Mouse (Mus musculus) megakaryocyte-erythroid progenitor cell, adult 5-6 weeks (primary cell): ENCODE data around the gene St3gal5. TPM values are rescaled to one million over a fixed set of nuclear protein-coding genes. Genes with fewer than 3 reads are reported as not detected.
"Not testable (repeated sequence)": the region's sequence is repeated elsewhere in the genome, so short reads cannot be mapped to it uniquely, and the experiment has no call there.

Experiments used
- ATAC-seq: replicated peaks from 2 replicates; pipeline ENCODE4 v1.8.0; 2016; ENCODE audit warnings: mild to moderate bottlenecking, inconsistent platforms; ENCODE audit not compliant: severe bottlenecking, poor library complexity, low FRiP score, low TSS enrichment
- total RNA-seq, 2 experiments: library from RNA; stranded (forward) in 1 of 2; stranded (reverse) in 1 of 2; fragments of 200-1000, 215-1000 nt in 1 of 2; fragments of >200 nt in 1 of 2; fragmentation: Nextera tagmentation in 1 of 2; gene quantifications; 2 replicates each; pipeline ENCODE4 v1.2.3; 2014 to 2017

The St3gal5 gene
- total RNA-seq, 2 experiments from 2014 or later, result 61.6 to 101 TPM

DNA sequence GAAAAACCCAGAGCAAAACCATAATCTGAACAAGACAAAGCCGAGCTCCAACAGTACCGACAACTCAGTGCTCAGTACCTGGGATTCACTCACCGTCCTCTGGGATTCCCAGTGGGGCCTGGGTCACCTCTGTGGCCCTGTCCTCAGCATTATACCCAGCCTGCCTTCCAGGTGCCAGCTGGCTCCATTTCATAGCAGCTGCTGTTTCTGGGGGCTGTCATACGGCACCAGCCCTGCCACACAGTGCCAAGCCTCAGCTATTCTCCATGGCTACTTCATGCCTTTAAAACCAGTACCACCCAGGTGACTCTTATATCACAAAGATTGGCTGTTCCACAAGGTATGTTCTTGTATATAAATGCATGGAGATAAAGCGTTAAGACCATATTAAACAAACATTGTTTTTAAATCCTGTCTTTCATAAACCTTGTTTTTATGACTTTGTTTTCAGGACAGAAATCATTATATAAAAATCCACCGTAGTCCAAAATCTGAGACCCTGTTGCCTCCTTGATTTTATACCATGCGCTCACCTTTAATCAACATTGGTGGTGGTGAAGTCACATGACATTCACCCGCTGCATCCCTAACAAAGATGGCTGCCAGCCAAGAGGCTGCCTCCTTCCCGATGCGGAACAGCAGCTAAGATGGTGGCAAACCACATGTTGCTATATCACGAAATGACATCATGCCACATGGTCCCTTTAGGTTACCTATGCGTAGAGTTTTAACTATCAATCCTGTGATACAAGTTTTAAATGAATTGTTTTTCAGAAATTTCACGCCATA lies 27.1 kb downstream of the St3gal5 start:
- ATAC-seq, result no peak

DNA sequence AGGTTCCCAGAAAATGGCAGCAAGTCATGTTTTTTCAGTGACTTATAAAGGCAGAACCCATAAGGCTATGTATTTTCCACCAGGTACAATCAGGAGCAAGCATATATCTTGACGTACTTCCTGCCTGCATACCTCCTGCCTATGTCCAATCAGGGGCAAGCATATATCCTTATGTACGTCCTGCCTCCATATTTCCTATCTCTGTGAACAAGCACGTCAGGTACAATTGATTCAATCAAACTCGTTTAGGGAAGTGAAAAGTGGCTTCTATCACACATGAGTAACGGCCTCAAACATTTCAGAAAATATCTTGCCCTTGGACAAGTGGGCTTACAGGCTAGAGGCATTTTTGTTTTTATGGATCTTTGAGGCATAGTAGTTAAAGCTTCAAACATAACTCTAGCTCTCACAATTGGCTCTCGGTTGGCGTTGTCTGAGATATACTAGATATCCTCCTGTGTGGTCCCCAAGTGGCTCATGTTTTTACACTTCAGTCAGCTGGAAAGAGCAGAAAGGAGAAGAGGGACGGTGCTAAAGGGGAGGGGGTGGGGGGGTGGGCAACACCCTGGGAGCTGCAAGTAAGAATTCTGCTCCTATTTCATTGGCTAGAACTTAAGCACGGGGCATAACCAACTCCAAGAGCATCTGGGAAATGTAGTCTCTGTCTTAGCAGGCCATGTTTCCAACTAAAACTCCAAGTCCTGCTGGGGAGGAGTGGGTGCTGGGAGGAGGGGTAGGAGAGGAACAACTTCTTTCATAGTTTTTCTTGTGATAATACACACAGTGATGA lies 28.9 kb downstream of the St3gal5 start:
- ATAC-seq, result no peak

DNA sequence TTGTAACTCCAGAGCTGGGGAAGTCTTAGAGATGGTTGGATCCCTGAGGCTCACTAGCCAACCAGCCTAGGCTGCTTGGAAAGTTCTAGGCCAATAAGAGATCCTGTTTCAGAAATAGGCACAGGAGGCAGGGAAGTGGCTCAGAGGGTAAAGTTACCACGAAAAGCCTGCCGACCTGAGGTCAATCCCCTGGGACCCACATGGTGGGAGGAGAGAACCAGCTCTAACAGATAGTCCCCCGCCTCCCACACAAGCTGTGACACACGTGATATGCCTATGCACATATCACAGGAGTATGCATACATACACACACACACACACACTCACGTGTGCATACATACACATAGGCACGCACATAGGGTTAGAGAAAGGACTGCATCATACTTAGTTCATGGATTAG lies 32.7 kb downstream of the St3gal5 start:
- ATAC-seq, result no peak

DNA sequence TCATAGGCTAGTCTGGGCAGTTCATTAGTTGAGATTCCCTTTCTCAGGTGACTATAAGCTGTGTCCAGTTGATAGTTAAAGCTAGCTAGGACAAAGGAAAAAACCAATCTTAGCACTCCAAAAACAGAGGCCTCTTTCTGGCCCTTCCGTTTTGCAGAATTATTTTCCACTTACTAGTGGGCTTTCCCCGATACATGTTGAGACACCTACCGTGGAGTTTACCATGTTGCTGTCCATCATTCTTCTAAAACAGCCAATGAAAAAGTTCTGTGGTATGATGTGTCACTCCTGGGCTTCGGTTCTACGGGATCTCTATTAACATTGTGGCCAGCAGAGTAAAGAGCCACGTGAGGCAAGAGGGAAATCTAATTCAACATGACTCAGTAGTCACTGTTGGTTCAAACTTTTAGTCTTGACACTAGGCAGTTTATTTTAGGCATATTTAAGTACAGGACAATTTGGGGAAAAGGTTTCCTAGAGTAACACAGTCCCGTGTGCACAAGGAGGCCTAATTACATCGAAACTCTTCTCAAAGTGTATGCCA lies 35.4 kb downstream of the St3gal5 start:
- ATAC-seq, result no peak

DNA sequence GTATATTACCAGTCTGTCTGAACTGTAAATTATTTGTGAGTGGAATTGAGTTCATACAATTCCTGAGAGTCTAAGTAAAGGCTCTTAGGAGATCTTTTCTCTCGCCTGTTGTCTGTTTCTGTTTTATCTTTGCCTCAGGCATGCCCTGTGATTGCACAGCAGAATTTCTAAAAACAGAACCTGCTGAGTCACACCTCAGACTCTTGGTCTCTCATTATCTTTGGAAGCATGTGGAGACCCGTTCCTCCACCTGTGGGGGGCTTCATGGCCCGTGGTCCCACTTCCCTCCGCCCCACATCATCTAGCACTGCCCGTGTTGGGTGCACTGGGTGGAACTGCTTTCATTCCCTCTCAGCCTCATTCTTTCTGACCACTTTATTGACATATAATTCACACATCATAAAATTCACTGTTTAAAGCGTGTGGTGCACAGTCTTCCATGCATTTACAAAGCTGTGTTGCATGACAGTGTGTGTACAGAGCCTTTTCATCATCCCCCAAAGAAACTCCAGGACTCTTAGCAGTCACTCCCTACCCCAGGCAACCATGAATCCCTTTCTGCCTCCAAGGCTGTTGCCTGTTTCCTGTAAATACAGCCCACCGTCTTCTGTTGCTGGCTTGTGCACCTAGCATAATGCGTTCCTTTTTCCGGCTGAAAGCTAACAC lies 37.6 kb downstream of the St3gal5 start:
- peak; percentile 58 for ATAC-seq

DNA sequence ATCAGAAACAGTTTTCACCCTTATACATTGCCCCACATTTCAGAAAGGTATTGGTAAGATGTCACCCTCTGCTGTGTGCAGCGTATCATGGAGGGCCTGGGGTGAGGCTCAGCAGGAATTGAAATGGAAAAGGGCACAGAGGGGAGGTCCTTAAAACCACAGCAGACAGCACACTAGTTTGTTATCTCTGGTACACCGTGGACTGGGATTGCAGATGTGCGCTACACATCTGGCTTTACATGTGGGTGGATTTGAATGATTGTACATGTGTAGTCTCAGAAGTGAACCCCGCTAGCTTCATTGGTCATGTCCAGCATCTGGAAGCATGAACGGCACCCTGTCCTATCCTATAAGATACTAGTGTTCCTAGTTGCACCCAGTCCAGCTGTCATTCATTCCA lies 38.6 kb downstream of the St3gal5 start:
- ATAC-seq, result peak; percentile 27; the same call in 1 of the 2 replicates

DNA sequence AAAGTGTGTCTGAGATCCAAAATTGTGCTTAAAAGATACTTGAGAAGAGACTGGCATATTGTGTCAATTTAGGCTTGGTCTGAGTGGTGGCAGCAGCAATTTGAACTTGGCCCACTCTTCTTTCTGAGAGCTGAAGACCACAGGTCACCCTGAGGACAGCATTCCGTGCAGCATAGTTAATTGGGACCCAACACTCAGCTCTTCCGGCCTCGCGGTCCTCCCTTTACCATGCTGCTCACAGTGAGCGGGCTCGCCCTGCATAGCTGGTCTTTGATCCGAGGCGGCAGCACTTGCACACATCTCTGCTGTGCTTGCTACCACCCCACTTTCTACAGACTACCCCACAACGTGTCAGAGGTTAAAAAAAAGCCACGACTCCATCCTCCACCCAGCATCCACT lies 39.2 kb downstream of the St3gal5 start:
- no peak for ATAC-seq

DNA sequence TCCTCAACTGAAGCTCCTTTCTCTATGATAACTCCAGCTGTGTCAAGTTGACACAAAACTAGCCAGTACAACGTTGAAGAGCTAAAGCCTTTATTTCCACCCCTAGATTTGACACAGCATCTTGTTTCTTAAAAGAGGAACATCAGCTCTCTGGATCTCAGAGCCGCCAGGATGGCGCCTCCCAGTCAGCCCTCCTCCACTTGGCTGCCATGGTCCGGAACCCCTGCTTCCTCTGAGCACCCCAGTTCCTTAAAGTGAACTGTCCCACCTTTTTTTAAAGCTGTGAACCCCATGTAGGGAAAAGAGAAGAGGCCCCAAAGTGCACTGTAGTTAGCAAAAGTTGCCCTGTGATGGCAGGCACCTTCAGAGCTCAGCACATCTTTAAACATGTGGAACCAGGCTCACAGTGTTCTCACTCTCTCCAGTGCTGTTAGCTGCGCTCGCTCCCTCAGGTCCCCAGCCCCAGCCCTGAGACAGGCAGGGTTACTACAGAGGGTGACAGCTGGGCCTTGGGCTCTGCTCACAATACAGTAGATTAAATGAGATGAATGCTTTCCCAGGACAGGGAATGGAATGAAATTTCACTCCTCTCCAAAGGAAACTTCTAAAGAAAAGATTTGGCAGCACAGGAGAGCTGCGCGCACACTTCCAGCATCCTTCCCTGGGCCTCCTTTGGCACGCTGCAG lies 42.3 kb downstream of the St3gal5 start:
- ATAC-seq, result no peak

DNA sequence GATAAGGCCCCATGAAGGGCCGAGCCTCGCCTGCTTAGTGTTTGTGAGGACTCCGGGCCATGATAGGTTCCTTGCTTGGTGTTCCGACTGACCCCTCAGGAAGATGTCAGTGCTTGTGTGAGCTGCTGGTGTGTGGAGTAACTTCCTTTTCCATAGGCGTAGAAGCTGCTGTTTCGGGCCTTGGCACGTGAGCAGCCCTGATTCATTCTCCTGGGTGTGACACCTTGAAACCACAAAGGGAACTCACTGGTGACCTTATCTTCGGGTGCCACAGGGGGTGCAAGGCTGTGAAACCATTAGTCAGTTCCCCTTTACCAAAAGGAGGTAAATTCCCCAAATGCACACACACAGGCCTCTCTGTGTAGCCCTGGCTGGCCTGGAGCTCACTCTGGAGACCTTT lies 43.0 kb downstream of the St3gal5 start:
- peak; percentile 74 for ATAC-seq

DNA sequence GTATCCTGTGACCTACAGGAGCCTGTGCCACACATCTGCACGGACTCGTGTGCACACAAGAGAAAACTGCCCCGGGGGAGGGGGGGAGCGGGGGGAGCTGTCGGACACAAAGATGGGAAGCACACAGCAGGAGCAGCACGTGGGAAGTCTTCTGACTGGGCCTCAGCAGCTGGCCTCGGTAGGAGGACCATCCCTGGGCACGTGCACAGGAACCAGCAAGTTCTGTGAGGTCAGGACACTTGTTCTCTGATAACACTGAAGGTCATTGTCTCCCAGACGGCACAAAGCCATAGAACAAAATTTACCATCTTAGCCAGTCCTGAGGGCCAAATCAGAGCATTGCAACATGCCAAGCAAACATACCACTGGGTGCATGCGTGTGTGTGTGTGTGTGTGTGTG lies 43.8 kb downstream of the St3gal5 start:
- ATAC-seq, result no peak

DNA sequence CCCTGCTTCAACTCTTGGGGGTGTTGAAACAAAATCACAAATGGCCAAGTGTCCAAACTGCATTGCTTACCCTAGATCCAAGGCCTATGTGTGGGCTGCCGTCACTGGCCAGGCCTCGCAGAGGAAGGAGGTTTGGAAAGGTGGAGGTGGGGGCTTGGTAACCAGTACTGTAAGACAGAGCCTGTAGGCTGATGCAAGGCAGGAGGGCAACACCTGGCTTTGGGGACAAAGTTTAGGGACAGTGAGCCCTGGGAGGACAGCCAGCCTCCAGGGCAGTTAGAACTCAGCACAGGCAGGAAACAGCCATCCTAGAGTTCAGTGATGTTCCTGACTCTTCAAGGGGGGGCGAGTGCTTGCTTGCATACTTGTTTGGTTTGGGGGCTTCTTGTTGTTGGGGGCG lies 45.2 kb downstream of the St3gal5 start:
- ATAC-seq, result no peak

DNA sequence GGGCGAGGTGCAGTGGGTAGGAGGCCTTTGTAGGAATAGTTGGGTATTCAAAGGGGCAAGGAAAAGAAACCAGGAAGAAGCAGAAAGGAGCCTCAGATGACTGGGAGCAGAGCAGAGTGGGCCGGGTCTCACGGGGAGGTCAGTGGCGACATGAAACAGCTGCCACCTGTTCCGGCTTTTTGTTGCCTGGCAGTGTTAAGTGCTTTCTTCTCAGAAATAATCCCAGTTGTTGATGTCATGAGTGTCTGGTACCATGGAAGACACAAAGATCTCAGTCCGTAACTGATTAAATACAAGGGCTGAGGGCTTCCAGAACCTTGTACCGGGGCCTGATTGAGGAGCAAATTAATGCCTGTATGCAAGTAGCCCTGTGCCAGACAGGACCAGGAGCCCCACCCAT lies 47.0 kb downstream of the St3gal5 start:
- ATAC-seq, result no peak

DNA sequence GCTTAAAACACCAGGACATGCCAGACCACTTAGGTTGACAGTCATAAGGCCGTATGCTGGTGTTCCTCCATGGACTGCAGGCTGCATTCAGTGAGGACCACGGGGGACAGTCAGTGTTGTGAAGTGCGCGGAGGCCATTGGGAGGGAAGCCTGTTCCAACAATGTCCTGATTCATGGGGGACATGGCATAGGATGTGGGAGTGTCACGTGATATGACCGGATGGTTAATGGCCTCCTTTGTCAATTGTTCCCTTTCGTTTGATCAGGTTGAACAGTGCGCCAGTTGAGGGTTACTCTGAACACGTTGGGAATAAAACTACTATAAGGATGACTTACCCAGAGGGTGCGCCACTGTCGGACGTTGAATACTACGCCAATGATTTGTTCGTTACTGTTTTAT lies 49.4 kb downstream of the St3gal5 start:
- ATAC-seq, result no peak

DNA sequence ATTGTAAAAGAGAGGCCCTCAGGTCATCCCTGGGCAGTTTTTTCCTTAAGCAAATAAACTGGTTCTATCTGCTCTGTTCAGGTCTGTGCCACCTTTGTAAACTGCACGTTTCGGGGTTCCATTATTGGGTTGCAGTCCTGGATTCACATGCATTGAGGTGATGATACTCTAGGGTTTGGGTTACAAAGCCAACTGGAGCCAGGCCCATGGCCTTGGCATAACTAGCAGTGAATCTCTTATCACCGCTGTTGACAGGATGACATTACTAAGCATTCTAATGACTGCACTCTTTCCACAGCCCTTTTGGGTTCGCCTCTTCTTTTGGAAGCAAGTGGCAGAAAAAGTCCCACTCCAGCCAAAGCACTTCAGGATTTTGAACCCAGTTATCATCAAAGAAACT lies 51.3 kb downstream of the St3gal5 start:
- no peak for ATAC-seq

DNA sequence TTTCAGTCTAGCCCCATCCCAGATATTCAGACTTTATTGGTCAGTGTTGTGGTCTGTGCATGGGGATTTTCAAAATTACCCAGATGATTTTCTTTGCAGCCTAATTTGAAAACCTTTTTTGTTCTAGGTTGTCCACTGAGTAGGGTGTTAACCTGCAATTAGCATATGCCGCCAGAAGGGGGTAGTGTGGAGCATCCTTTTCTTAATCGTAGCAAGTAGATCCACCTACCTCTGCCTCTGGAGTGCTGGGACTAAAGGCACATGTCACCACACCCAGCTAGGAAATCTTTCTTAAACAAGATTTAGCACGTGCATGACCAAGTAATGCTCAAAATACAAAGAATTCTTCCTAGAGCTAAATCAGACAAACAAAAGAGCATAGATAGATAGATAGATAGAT lies 52.4 kb downstream of the St3gal5 start:
- ATAC-seq, result no peak

DNA sequence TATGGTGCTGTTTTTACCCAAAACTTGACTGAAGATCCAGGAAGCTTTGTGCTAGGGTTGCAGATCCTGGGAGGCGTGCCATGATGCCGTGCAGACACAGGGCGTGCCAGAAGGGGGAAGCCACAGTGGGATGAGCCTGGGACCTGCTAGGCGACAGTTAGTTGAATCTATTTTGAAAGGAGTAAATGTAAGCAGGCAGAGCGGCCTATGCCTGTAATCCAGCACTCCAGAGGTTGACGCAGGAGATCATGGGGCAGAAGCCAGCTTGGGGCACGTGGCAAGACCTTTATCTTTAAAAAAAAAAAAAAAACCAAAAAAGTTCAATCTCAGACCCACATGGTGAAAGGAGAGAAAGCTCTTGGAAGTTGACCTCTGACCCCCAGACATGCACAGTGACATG lies 55.3 kb downstream of the St3gal5 start:
- no peak for ATAC-seq

DNA sequence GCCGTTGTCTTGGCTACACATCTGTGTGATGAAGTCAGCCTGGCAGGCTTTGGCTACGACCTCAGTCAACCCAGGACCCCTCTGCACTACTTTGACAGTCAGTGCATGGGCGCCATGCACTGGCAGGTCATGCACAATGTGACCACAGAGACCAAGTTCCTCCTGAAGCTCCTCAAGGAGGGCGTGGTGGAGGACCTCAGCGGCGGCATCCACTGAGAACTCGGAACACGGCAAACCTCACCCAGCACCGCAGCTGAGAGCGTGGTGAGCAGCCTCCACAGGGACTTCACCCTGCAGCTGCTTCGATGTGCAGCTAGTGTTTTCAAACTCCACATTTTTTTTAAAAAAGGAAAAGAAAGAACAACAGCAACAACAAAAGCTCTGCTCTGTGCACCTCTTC lies 56.1 kb downstream of the St3gal5 start:
- no peak for ATAC-seq

DNA sequence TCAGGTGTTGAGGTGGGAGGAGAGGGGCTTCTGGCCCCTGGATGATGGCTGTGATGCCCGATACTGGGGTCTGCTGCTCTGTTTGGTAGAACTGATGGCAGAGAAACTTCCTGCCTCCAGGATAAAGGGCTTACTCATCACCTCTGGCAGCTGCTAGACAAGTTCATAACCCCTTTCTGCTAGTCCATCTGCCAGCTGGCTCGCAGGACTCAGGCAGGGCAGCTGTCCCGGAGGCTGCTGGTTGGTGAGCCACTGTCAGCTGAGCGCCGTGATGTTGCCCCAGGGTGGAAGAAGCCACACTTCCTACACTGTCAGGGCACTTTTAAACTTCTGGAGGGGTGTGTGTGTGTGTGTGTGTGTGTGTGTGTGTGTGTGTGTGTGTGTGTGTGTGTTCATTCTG lies 56.6 kb downstream of the St3gal5 start:
- not testable (repeated sequence) for ATAC-seq

DNA sequence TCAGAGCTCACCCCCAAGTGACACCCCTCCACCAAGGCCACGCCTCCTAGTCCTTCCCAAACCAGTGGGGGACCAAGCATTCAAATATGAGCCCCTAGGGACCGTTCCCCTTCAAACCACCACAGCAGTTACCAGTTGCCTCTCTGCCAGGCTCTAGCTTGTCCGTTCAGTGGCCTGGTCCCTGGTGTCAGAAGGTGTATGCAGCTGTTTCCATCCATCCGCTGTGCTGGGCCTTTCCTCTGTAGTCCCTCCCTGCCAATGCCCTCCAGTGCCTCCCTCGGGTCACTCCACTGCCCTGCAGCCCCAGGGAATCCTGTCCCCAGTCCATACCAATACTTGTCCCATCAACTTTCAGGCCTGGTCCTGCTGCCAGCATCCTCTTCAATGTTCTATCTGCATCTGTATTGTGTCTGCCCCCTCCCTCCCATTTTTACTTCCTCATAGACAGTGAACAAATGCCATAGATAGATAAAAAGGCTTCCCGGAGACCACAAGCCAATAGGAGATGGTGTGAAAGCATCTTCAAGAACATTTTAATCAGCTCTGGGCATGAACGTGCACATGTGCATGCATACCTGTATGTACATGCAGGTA lies 57.6 kb downstream of the St3gal5 start:
- no peak for ATAC-seq
